26 mouse cellular contexts compared by ENCODE assay signal in the genomic region with DNA sequence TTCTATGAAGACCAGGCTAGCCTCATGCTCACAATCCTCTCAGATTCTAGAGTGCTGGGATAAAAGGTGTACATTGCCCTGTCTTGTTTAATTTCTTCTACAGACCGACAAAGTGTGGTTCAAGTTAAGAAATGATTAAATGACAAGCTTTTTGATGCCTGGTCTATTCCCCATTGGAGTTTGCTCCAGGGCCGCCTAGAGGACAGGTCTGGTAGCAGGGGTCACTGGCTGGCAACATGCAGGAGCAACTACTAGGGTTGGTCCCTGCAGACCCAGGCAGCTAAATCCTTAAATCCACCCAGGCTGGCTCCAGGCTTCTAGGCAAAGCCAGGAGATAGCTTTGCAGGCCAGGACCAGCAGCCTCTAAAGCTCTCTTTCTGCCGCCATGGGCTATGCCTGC. TPM values are rescaled to one million over a fixed set of nuclear protein-coding genes. Genes with fewer than 3 reads are reported as not detected.
A peak's percentile ranks its signal among the peaks of the same experiment; 100 is the strongest.
DNase-seq lines count a peak whose midpoint lies in the region; ATAC-seq and TF ChIP-seq lines count a peak whose summit lies in the region.
"Had no signal": no experiment of that assay in that cellular context is flagged by ENCODE, and none has a peak within 500 bp of the region (broad histone marks: within the 10 kb centered on the region; RNA-seq: fewer than 3 reads in every experiment).

No protein-coding gene starts in this region.

- no peak for ATAC-seq in kidney, embryonic 16.5 days (ENCODE audit: low FRiP score, low TSS enrichment)
- no peak for ATAC-seq in kidney, embryonic 15.5 days (replicated peaks; ENCODE audit: low FRiP score)
- ATAC-seq in kidney, postnatal 0 days (replicated peaks; ENCODE audit: low FRiP score, low read depth) = no peak
- no peak for ATAC-seq in megakaryocyte-erythroid progenitor cell, adult 5-6 weeks (replicated peaks; ENCODE audit: low FRiP score, low TSS enrichment, poor library complexity, severe bottlenecking)
- ATAC-seq: activated CD4-positive, CD25-positive, alpha-beta regulatory T cell, adult 4 months; forebrain, embryonic 13.5 days; forebrain, embryonic 16.5 days had no signal

- WGBS in kidney, embryonic 16.5 days = 82% methylated on average over 3 of the region's 3 CpGs
- WGBS in kidney, embryonic 15.5 days = 83% methylated on average over 3 of the region's 3 CpGs
- WGBS in kidney, postnatal 0 days = 80% methylated on average over 3 of the region's 3 CpGs

- H3K9me3 ChIP-seq in kidney, embryonic 16.5 days (ENCODE audit: low read length) = no peaks in the 10 kb centered on the region
- no peaks in the 10 kb centered on the region for H3K9me3 ChIP-seq in kidney, embryonic 15.5 days (replicated peaks)
- no peaks in the 10 kb centered on the region for H3K9me3 ChIP-seq in kidney, postnatal 0 days (replicated peaks; ENCODE audit: low read length)
- H3K9me3 ChIP-seq: forebrain, embryonic 10.5 days; forebrain, embryonic 13.5 days; heart, embryonic 10.5 days; heart, embryonic 13.5 days had no signal

- H3K4me2 ChIP-seq in kidney, embryonic 16.5 days (replicated peaks; ENCODE audit: low read depth, low read length) = no peak overlapping the region
- H3K4me2 ChIP-seq in kidney, embryonic 15.5 days = no peak overlapping the region
- H3K4me2 ChIP-seq in kidney, postnatal 0 days (ENCODE audit: low read length) = no peak overlapping the region
- H3K4me2 ChIP-seq: forebrain, embryonic 13.5 days; heart, embryonic 13.5 days had no signal

- peaks cover 86% of the 10 kb centered on the region for H3K36me3 ChIP-seq in kidney, embryonic 16.5 days (ENCODE audit: insufficient read depth, low read length)
- H3K36me3 ChIP-seq in kidney, embryonic 15.5 days = peaks cover 99% of the 10 kb centered on the region
- peaks cover 83% of the 10 kb centered on the region for H3K36me3 ChIP-seq in kidney, postnatal 0 days (ENCODE audit: insufficient read depth, low read length)

- peak; percentile 21; the same call in 1 of the 2 replicates for TF ChIP-seq CTCF in kidney, postnatal 0 days (IDR thresholded peaks at IDR 0.05; ENCODE audit: low read depth)

- peak; percentile 69 for DNase-seq in kidney, adult 11 months
- DNase-seq in kidney, adult 9 months = peak; percentile 88
- DNase-seq in kidney, postnatal 0 days (ENCODE audit: low spot score) = no peak
- peak; percentile 66 to 76 for DNase-seq in kidney, postnatal 25 days
- DNase-seq in urinary bladder, adult 18-20 months (ENCODE audit: low spot score in 2 of 2) = no peak
- DNase-seq: adrenal gland, adult 8-10 months; adrenal gland, postnatal 25 days; cerebellum, adult 11-12 months; cerebellum, adult 8-10 months; cerebellum, postnatal 10 days; cerebellum, postnatal 36 days; embryo, embryonic 11 days; gastrocnemius, postnatal 10 days; gastrocnemius, postnatal 36 days; heart, adult 2 months; heart, postnatal 14 days; heart, postnatal 4 days had no signal

- H3K4me1 ChIP-seq in kidney, embryonic 16.5 days (ENCODE audit: insufficient read depth, low read length) = peaks cover 25% of the 10 kb centered on the region
- peaks cover 27% of the 10 kb centered on the region for H3K4me1 ChIP-seq in kidney, embryonic 15.5 days
- peaks cover 19% of the 10 kb centered on the region for H3K4me1 ChIP-seq in kidney, postnatal 0 days (replicated peaks; ENCODE audit: insufficient read depth, low read length)

- H3K27ac ChIP-seq in kidney, embryonic 16.5 days (ENCODE audit: low read length) = no peak overlapping the region
- H3K27ac ChIP-seq in kidney, embryonic 15.5 days = no peak overlapping the region
- H3K27ac ChIP-seq in kidney, postnatal 0 days = no peak overlapping the region
- H3K27ac ChIP-seq: forebrain, embryonic 10.5 days; heart, adult 2 months; heart, embryonic 10.5 days; heart, embryonic 13.5 days had no signal

- H3K4me3 ChIP-seq in kidney, embryonic 16.5 days (ENCODE audit: low read length) = no peak overlapping the region
- no peak overlapping the region for H3K4me3 ChIP-seq in kidney, embryonic 15.5 days (replicated peaks)
- H3K4me3 ChIP-seq in kidney, postnatal 0 days (replicated peaks; ENCODE audit: low read depth, low read length) = no peak overlapping the region
- H3K4me3 ChIP-seq: forebrain, embryonic 10.5 days; forebrain, embryonic 13.5 days; heart, adult 2 months; heart, embryonic 10.5 days; heart, embryonic 13.5 days had no signal

- H3K9ac ChIP-seq in kidney, embryonic 16.5 days (replicated peaks; ENCODE audit: low read length) = no peak overlapping the region
- no peak overlapping the region for H3K9ac ChIP-seq in kidney, embryonic 15.5 days
- no peak overlapping the region for H3K9ac ChIP-seq in kidney, postnatal 0 days (ENCODE audit: low read depth, low read length)
- H3K9ac ChIP-seq: forebrain, embryonic 13.5 days; heart, embryonic 13.5 days had no signal

- no peaks in the 10 kb centered on the region for H3K27me3 ChIP-seq in kidney, embryonic 16.5 days (ENCODE audit: insufficient read depth, low read length)
- H3K27me3 ChIP-seq in kidney, embryonic 15.5 days = no peaks in the 10 kb centered on the region
- no peaks in the 10 kb centered on the region for H3K27me3 ChIP-seq in kidney, postnatal 0 days (ENCODE audit: insufficient read depth, low read length)
- H3K27me3 ChIP-seq: forebrain, embryonic 13.5 days; heart, embryonic 13.5 days had no signal

RNA-seq across cellular contexts. Expression of a gene that starts 18.0 kb away (rescaled TPM):
- polyA plus RNA-seq in kidney, embryonic 16.5 days (2015; fragmentation: Nextera tagmentation; extraction: Ambion mirVana) = 27.6 and 28.6 TPM in 2 replicates
- polyA plus RNA-seq in kidney, embryonic 15.5 days (2015; fragmentation: Nextera tagmentation; extraction: Ambion mirVana) = 25.3 and 26.0 TPM in 2 replicates
- polyA plus RNA-seq in kidney, postnatal 0 days (2015; fragmentation: Nextera tagmentation; extraction: Ambion mirVana) = 16.4 and 16.6 TPM in 2 replicates
- 32.7 and 37.7 TPM in 2 replicates for total RNA-seq in megakaryocyte-erythroid progenitor cell, adult 5-6 weeks (2014; fragmentation: Nextera tagmentation)
- 16.6 and 29.8 TPM in 2 replicates for total RNA-seq in megakaryocyte-erythroid progenitor cell, adult 5-6 weeks (2017)

RNA-seq across cellular contexts. Expression of a gene that starts 53.5 kb away (rescaled TPM):
- polyA plus RNA-seq in kidney, embryonic 16.5 days (2015; fragmentation: Nextera tagmentation; extraction: Ambion mirVana) = 23.7 and 27.0 TPM in 2 replicates
- polyA plus RNA-seq in kidney, embryonic 15.5 days (2015; fragmentation: Nextera tagmentation; extraction: Ambion mirVana) = 22.0 and 24.6 TPM in 2 replicates
- 12.1 and 12.9 TPM in 2 replicates for polyA plus RNA-seq in kidney, postnatal 0 days (2015; fragmentation: Nextera tagmentation; extraction: Ambion mirVana)
- 2.6 and 3.1 TPM in 2 replicates for total RNA-seq in megakaryocyte-erythroid progenitor cell, adult 5-6 weeks (2014; fragmentation: Nextera tagmentation)
- 0.56 and 0.61 TPM in 2 replicates for total RNA-seq in megakaryocyte-erythroid progenitor cell, adult 5-6 weeks (2017)

RNA-seq across cellular contexts. Expression of a gene that starts 54.0 kb away (rescaled TPM):
- 24.9 and 26.6 TPM in 2 replicates for polyA plus RNA-seq in kidney, embryonic 16.5 days (2015; fragmentation: Nextera tagmentation; extraction: Ambion mirVana)
- polyA plus RNA-seq in kidney, embryonic 15.5 days (2015; fragmentation: Nextera tagmentation; extraction: Ambion mirVana) = 22.4 and 25.8 TPM in 2 replicates
- 18.6 and 18.9 TPM in 2 replicates for polyA plus RNA-seq in kidney, postnatal 0 days (2015; fragmentation: Nextera tagmentation; extraction: Ambion mirVana)
- 20.3 and 22.6 TPM in 2 replicates for total RNA-seq in megakaryocyte-erythroid progenitor cell, adult 5-6 weeks (2014; fragmentation: Nextera tagmentation)
- total RNA-seq in megakaryocyte-erythroid progenitor cell, adult 5-6 weeks (2017) = 4.5 and 9.2 TPM in 2 replicates

Comparison
In these comparisons a context has a peak if more than half of its experiments do, and no peak if none do; other contexts are left out.
1. DNase-seq: peak in kidney, adult 11 months (single experiment), kidney, adult 9 months (single experiment) and kidney, postnatal 25 days (2 of 2); none in kidney, postnatal 0 days (single experiment) and urinary bladder, adult 18-20 months (0 of 2).